Mouse (Mus musculus) ES-Bruce4 (cell line): Measurements from ENCODE around the gene Zbtb25.
A peak's percentile ranks its signal among the peaks of the same experiment; 100 is the strongest.

Experiments
- CTCF ChIP-seq: IDR thresholded peaks from one replicate; pipeline ENCODE4 v1.8.1; 2011; ENCODE audit warnings: low read depth, low read length
- EP300 ChIP-seq: IDR thresholded peaks from 2 replicates; pipeline ENCODE4 v1.6.1; 2011; ENCODE audit warnings: low read depth, low read length; ENCODE audit not compliant: insufficient read depth
- POLR2A ChIP-seq: IDR thresholded peaks from one replicate; pipeline ENCODE4 v1.8.1; 2011; ENCODE audit warnings: low read length; ENCODE audit not compliant: insufficient read depth

DNA sequence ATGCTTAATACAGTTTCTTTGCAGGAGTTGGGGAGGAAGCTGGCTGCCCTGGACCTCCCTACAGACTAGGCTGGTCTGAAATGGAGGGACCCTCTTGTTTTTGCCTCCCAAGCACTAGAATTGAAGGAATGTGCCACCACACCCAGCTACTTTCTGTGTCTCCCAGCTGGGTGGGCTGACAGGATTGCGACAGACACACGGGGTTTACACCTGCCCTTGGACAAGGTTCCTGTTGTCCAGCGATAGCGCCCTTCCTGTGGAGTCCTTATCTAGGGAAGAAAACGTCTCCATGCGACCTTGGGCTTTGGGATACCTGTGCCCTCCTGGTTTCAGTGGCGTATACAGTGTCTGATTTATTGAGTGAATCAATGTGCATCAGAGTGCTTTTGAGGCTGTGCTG lies 10.7 kb upstream of the Zbtb25 start:
- no peak for TF ChIP-seq POLR2A
- no peak for TF ChIP-seq CTCF
- peak; percentile 79; the same call in 1 of the 2 replicates for TF ChIP-seq EP300
